Mouse (Mus musculus) R1 (cell line): ENCODE results near the gene Smyd1.

Experiments
- DNase-seq: peaks from one replicate; pipeline ENCODE4 v3.0.0-alpha.2; 2018; ENCODE audit warnings: low read depth, low spot score

Smyd1 gene

DNA sequence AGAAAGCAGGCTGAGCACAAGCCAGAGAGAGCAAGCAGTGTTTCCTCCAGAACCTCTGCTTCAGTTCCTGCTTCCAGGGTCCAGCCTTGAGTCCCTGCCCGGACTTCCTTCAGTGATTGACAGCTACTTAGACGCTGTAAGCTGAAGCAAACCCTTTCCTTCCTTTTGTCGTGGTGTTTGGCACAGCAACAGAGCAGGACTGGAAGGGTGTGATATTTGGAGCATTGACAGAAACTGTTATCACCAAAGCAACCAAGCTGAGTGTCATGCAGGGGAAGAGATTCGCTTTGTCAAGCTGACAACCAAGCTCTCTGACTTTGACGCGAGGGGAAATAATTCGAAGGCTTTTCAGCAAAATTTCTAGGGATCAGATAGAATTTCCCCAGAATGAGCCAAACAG, 110.1 kb downstream of the Smyd1 start:
- DNase-seq = peak; percentile 60

DNA sequence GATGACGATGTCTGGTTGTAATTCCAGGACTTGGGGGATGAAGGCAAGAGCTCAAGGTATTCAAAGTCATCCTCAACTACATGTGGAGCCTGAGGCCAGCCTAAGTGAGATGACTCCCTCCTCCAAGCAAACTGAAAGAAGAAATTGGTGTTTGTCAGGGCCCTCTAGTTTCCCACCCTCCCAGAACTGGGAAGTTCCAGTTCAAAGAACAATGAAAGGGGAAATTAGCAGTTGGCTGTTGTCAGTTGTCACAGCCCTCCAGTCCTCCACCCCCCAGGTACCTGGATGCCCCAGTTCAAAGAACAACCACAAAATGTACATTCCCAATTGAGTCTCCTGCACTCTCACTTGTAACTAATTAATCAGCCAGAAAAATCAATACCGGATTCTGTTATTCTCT, 113.3 kb downstream of the Smyd1 start:
- DNase-seq = no peak

DNA sequence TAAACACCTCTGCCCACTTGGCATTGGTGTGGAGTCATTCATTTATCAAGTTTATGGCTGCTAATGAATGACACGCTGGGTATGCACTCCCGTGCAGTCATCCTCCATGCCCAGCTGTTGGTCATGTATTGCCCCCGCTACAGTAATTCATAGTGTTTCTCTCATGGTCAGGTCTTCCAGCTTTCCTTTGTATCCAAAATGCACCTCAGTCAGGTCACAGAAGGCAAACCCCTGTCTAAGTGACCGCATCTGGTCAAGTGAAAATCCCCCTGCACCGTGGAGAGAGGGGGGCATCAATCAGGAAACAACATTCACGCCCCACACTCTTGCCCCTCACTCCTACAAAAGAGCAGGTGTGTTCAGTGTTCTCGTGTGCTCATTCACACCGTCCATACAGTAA, 117.9 kb downstream of the Smyd1 start:
- DNase-seq = no peak

DNA sequence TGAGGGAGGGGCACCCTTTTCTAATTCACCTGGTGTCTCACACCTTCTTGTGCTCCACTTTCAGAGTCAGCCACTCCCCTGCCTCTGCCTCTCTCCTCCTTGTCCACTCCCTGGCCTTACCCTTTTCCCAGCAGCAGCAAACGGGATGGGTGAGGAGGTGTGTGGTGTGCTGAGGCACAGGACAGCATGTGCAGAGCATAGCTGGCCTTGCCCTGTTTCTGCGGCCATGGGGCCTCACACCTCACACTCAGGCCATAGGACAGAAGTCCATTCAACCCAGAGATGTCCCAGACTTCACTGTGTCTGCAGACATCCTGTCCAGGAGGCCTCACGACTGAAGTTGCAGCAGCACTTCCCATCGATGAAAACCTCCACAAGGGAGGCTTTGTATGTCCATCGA, 118.4 kb downstream of the Smyd1 start:
- no peak for DNase-seq

DNA sequence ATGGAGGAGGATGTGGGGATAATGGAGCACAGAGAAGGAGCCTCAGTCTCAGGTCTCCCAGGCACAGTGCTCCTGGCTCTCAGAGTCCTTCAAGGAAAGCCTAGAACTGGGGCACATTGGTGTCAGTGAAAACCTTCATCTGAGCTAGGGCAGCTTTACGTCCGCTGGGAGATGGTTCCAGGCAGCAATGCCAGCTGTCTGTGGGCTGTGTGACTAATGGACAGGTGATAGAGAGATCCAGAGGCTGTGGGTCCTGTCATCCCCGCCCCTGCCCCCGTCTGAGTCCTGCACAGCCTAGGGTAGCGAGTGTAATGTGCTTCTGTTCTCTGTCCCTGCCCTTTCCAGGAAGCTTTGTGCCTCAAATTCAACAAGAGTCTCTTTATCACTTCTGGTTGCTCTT, 120.1 kb downstream of the Smyd1 start:
- DNase-seq = no peak

DNA sequence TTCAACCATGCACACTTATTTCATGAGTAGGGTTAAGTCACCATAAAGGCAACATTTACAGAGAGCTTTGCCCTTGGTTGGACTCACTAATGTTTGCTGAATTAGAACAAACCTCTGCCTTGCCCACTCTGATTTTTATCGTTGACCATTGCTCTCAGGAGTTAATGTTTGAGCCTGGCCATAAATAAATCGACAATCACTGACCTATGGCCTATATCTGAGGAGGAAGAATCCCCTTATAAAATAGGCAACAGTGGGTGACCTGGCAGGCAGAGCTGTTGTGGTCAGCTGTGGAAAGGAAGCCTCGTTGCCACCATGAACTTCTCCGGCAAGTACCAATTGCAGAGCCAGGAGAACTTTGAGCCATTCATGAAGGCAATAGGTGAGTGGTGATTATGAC, 122.4 kb downstream of the Smyd1 start, which contains the start of gene Fabp1:
Gene Fabp1 (plus strand): TSS at position 216 of the 400 bp plus-strand sequence.
- DNase-seq = no peak

DNA sequence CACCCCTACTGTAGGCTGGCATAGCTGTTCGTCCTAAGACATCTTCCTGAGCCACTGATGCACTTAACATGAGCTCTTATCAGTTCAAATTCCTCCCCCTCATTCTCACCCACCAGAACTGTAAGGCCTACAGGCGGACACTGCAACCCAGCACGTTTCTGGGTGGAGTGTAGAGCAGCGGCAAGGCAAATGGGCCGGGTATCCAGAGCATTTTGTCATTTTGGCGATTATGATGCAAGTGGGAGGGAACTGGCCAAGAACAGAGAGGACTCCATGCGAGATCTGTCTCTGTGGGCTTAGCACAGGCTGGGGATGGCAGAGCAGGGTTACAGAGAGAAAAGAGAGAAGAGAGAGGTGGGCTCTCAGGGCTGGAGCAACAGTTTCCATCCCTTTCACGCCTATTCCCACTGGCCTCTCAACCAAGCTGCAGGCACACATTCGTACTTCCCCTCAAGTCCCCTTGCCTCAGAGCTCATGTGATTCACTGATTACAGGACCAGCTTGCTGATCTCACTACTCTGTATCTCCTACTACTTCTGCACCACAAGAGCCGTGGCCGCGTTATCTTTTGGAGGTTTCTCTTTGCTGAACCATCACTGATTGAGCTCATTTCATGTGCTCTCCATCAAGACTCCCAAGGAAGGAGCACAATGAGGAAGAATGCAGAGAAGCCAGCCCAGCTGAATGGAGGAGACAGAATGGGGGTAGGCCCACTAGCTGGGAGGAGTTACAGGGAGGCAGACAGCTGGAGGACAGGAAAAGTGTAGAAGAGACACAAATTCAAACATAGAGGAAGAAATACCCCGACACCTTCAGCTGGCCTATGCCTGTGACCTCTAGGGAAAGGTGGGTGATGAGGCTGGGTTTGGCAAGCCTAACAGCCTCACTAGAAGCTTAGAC, 124.1 kb downstream of the Smyd1 start:
- peak; percentile 46 for DNase-seq

DNA sequence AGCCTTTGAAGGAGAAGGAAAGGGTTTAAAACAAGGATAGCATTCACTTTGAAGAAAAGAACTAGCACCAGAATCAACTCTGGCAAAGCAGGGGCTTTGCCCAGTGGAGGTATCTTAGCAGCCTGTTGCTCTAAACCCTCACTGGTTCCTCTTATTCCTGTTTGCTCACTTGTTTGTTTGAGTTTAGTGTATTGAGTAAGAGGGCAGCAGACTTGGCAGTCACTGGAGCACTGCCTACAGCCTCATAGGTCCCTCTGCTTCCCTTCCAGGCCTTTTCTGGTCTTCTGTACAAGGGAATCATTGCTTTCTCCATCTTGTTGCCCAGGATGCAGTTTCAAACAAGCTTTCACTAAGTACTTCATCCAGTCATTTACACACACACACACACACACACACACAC, 125.9 kb downstream of the Smyd1 start:
- DNase-seq = no peak

DNA sequence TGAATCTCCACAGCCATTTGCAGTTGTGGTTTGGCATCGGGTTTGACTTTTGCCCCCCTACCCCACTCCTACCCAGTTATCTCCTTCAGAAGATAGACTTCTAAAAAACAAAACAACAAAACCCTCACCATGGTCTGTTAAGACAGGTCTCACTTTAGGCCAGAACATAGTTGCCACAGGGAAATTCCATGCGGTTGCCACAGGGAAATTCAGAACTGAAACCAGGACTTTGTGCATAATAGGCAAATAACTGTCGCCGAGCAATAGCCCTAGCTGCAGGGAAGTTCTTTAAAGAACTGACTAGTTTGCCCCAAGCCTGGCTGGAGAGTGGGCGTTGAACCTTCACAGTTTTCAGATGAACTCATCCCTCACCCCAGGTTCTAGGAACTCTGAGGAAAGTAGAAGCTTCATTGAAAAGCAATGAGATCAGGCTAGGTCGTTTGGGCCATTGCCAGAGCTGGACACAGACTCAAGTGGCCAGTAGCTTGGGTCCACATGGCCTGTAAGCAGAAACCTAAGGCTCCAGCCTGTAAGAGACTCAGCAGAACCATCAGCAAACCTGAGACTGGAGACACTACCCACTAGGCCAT, 128.8 kb downstream of the Smyd1 start:
- no peak for DNase-seq

DNA sequence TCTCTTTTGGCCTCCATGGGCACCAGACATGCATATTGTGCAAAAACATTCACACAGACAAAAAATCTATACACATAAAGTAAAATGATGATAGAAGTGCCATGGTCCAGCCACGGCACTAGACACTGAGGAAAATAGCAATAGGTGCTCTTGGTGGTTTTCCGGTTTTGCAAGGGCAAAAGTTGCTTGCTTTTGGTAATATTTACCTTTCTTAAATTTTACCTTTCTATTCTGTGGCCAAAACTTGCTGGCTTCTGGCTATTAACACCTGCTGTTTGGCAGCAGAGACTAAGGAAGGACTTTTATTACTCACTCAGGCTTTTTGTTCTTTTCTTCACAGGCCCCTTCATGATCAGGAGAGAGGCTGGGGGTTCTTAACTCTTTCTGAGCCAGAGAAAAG, 131.5 kb downstream of the Smyd1 start:
- no peak for DNase-seq

DNA sequence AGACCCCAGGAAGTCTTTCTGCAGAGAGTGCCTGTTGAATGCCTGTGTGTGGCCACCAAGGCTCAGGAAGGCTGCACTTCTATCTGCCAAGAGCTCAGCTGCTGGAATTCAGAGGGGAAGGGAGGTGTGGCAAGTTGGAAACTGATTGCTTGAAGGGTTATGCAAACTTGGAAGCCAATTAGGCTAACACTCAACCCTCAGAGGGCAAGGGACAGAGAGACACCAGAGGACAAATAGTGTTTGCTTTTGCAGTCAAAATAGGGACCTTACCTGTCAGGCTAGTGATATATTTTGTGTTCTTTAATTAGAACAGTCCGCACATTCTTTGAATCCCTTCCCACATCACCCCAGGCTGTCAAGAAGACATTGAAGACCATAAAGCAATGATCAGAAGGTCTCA, 132.5 kb downstream of the Smyd1 start:
- DNase-seq = no peak

DNA sequence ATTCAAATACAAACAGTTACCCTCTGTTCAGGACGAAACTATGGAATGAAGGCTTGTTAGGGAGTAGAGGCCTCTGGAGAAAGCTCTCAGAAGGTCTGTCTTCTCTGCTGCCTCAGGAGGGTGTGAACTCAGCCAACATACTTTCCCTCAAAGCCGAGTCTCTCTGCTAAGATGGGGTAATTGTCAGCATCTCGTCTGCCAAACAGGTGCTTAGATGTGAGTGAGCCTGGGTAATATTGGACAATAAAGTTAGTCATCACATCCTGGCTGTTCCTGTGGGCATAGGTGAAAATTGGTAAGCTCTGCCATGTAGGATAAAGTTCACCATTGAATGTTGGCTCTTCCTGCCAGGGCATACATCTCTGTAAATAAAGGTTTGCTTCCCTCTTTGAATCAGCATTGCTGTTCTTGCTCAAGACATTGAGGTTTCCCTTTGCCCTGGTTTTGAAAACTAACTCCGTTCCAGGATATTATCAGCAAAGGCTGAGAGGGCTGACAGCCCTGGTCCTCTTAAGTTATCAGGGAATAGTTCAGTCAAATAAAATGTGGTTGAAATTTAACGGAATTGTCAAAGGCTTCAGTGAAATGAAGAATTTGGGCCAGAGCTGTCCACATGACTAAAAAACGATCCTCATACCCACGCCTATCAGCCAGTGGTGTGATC, 137.0 kb downstream of the Smyd1 start:
- no peak for DNase-seq

DNA sequence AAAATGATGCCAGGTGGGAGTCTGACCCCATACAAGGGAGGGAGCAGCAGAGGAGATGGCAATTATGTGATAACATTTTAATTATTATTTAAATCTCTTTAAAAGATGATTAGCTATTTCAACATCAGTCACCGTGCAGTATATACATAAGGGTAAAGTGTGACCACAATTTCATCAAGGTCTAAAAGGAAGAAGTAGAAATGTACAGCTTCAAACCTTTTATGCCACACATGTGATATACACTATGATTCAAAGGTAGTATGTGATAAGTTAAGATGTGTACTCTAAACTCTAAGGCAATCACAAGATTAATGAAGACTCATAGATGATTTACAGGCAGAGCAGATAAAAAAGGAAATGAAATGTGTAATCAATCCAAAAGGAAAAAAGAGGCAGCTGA, 141.4 kb downstream of the Smyd1 start:
- DNase-seq = no peak

DNA sequence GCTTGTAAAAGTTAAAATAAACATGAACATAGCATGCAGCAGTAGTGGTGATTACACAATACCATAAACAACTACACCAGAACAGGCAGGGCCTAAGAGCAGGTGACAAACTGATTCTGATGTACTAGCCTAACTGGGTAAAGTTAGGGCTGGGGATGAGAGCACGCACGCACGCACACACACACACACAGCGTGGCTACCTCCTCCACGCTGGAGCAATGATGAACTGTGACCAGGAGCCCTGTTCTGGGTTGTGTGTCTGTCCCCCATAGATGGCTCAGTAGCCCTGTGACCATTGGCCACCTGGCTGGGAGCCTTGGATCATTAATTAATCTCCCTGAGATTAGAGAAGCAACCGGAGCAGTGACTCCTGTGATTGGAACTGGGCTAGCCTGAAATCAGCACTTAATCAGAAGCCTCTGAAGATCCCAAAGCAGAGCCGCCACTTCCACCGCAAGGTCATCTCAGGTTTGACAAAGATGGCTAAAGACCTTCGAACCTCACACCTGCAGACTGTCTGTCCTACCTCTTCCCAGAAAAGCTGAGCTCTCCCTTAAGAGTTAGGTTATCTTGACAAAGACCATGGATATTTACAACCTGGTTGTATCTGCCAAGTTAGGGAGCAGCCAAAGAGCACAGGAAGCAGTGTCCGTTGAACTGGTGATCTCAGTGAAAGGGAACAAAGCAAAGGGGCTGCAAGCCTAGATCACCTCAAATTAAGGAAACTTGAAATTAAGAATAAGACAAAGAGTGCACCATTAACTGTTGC, 149.0 kb downstream of the Smyd1 start:
- DNase-seq = no peak

DNA sequence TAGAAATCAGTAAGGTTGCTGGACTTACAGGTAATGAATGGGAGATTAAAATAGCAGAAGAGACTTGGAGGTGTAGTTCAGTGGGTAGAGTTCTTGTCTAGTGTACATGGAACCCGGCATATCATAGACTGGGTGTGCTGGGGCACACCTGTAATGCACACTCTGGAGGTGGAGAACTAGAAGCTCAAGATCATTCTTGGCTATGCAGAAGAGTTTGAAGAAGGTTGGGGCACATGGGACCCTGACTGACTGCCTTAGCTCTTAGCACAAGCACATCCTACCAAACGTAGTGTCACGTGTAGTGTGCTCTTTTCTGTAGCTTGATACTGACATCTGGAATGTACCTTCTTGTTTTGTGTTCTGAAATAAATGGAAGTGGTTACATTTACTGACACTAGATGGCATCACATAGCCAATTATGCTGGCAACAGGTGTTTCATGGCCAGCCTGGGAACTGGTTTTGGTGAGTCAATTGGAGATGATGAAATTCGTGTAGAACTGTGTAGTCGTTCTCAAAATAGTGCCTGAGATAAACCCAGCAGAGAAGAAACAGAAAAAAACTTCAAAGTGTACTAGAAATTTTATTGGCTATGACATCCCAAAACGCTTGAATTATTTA, 155.4 kb downstream of the Smyd1 start:
- DNase-seq = peak; percentile 71

DNA sequence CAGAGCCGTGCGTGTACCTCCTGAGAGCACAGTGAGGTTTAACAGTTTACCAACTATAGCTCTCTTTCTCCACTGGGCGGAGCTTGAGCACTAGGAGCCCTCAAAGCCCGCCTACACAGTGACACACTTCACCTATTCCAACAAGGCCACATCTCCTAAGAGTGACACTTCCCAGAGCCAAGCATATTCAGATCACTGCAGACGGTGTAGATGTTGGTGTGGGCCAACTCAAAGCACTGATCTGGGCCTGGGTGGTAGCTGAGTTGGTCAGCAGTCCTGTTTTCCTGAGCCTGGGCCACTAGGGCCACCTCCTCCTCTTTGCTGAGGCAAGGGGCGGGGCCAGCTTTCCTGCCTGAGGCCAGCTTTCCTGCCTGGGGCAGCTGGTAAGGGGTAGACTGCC, 157.6 kb downstream of the Smyd1 start:
- DNase-seq = peak; percentile 77
